Mouse (Mus musculus) neural tube, embryonic 11.5 days (tissue): ENCODE measurements around the gene Gm8362. TPM values are rescaled to one million over a fixed set of nuclear protein-coding genes. Genes with fewer than 3 reads are reported as not detected.
"Not testable (repeated sequence)": the region's sequence is repeated elsewhere in the genome, so short reads cannot be mapped to it uniquely, and the experiment has no call there.

Experiments
- ATAC-seq: fragments of 200-750 bp; cut with Nextera tagmentation; 2 replicates; pipeline ENCODE4 v1.8.0; 2017; ENCODE audit warnings: moderate number of reproducible peaks, mild to moderate bottlenecking, moderate TSS enrichment, moderate library complexity; ENCODE audit not compliant: insufficient read depth, low FRiP score, low TSS enrichment
- DNase-seq: peaks from one replicate; pipeline ENCODE4 v3.0.0-alpha.2; 2015; ENCODE audit warnings: low spot score
- H3K27ac ChIP-seq: fragments of 300-500 bp; sonication (generic); 2 replicates; pipeline ENCODE4 v1.5.1; 2014; ENCODE audit warnings: low read depth, mild to moderate bottlenecking, low read length
- H3K27me3 ChIP-seq: fragments of 300-500 bp; sonication (generic); 2 replicates; pipeline ENCODE4 v1.6.1; 2014; ENCODE audit warnings: mild to moderate bottlenecking, low read length, mixed read lengths; ENCODE audit not compliant: control insufficient read depth, insufficient read depth
- H3K36me3 ChIP-seq: fragments of 300-500 bp; sonication (generic); 2 replicates; pipeline ENCODE4 v1.6.1; 2014; ENCODE audit warnings: mild to moderate bottlenecking, low read length, moderate library complexity, mixed read lengths; ENCODE audit not compliant: control insufficient read depth, insufficient read depth
- H3K4me1 ChIP-seq: fragments of 300-500 bp; sonication (generic); 2 replicates; pipeline ENCODE4 v1.6.1; 2014; ENCODE audit warnings: low read length, mixed read lengths; ENCODE audit not compliant: control insufficient read depth, insufficient read depth
- H3K4me2 ChIP-seq: fragments of 300-500 bp; sonication (generic); 2 replicates; pipeline ENCODE4 v1.6.1; 2014; ENCODE audit warnings: low read depth, mild to moderate bottlenecking, moderate library complexity
- H3K4me3 ChIP-seq: fragments of 300-500 bp; sonication (generic); 2 replicates; pipeline ENCODE4 v1.5.1; 2014; ENCODE audit warnings: low read depth, low read length
- H3K9ac ChIP-seq: fragments of 300-500 bp; sonication (generic); 2 replicates; pipeline ENCODE4 v1.6.1; 2014; ENCODE audit warnings: mild to moderate bottlenecking, low read length
- H3K9me3 ChIP-seq: fragments of 300-500 bp; sonication (generic); 2 replicates; pipeline ENCODE4 v1.6.1; 2016; ENCODE audit warnings: low read length; ENCODE audit not compliant: control insufficient read depth
- WGBS: fragments of 180-500 bp; shearing (Covaris S2); extraction: QIAGEN DNeasy Blood & Tissue Kit; methylation state at CpG from one replicate; pipeline ENCODE4 v1.1.7; 2014; 5-methylcytosine and 5-hydroxymethylcytosine counted together
- polyA plus RNA-seq: library from polyadenylated mRNA; unstranded; fragments of >200 nt; fragmentation: Nextera tagmentation; extraction: Ambion mirVana; gene quantifications from 2 replicates; pipeline ENCODE4 v1.2.1, GENCODE M21; 2014

The Gm8362 gene
- not detected in 2 replicates for polyA plus RNA-seq

- not testable (repeated sequence) for H3K4me3 ChIP-seq, H3K9ac ChIP-seq, H3K9me3 ChIP-seq, DNase-seq, H3K4me1 ChIP-seq, ATAC-seq, H3K4me2 ChIP-seq, H3K27me3 ChIP-seq, H3K36me3 ChIP-seq, H3K27ac ChIP-seq
- no CpG with 5 or more reads among the region's 1 CpGs for WGBS
Measured at GRCm38 (mm10) chr14:6774311-6774710, at the start of gene Gm8362. Gene Gm8362, minus strand, starts transcription at chr14:6774411.

GRCm38 (mm10) chr14:6823297-6823696, 49.1 kb upstream of the Gm8362 start:
- H3K4me2 ChIP-seq, ATAC-seq, H3K4me3 ChIP-seq, H3K36me3 ChIP-seq, H3K4me1 ChIP-seq, DNase-seq, H3K9me3 ChIP-seq, H3K9ac ChIP-seq, H3K27ac ChIP-seq, H3K27me3 ChIP-seq: not testable (repeated sequence)
- 96% methylated on average over 3 of the region's 3 CpGs for WGBS

- H3K27ac ChIP-seq, H3K27me3 ChIP-seq, H3K4me1 ChIP-seq, H3K4me3 ChIP-seq, ATAC-seq, DNase-seq, H3K9me3 ChIP-seq, H3K4me2 ChIP-seq, H3K9ac ChIP-seq, H3K36me3 ChIP-seq: not testable (repeated sequence)
- WGBS = 5% methylated on average over 4 of the region's 13 CpGs
Measured at GRCm38 (mm10) chr14:6757231-6757536, 17.0 kb downstream of the Gm8362 start.

- H3K4me2 ChIP-seq = peak overlapping the region; percentile 31; the same call in 1 of the 2 replicates
- not testable (repeated sequence) for H3K27me3 ChIP-seq, ATAC-seq
Measured at GRCm38 (mm10) chr14:6756384-6757230, 17.6 kb downstream of the Gm8362 start.

GRCm38 (mm10) chr14:6742232-6742631, 32.0 kb downstream of the Gm8362 start, which contains the start of gene Gm3636:
Gene Gm3636, minus strand, starts transcription at chr14:6742332.
- H3K4me1 ChIP-seq, H3K4me2 ChIP-seq, H3K9me3 ChIP-seq, DNase-seq, H3K4me3 ChIP-seq, H3K36me3 ChIP-seq, ATAC-seq, H3K9ac ChIP-seq, H3K27ac ChIP-seq, H3K27me3 ChIP-seq: not testable (repeated sequence)
- no CpG with 5 or more reads among the region's 2 CpGs for WGBS

More at GRCm38 (mm10) chr14:6756384-6757230, 17.6 kb downstream of the Gm8362 start:
- 0% methylated on average over 6 of the region's 67 CpGs for WGBS
- H3K9me3 ChIP-seq, H3K27ac ChIP-seq, H3K36me3 ChIP-seq, H3K4me1 ChIP-seq: not testable (repeated sequence)
- peak; percentile 13 for DNase-seq
- peak overlapping the region; percentile 37 for H3K9ac ChIP-seq
- H3K4me3 ChIP-seq = peak overlapping the region; percentile 29

GRCm38 (mm10) chr14:6720151-6720550, 54.1 kb downstream of the Gm8362 start, which contains the start of gene Gm8050:
Gene Gm8050, minus strand, starts transcription at chr14:6720251.
- H3K9ac ChIP-seq, H3K9me3 ChIP-seq, DNase-seq, H3K4me2 ChIP-seq, H3K27ac ChIP-seq, H3K27me3 ChIP-seq, ATAC-seq, H3K4me3 ChIP-seq, H3K4me1 ChIP-seq, H3K36me3 ChIP-seq: not testable (repeated sequence)
- WGBS = no CpG with 5 or more reads among the region's 2 CpGs

Other genes with a start within 250 kb of the Gm8362 start
- not detected in 2 replicates for gene Gm8356, start 237.1 kb downstream of the Gm8362 start, polyA plus RNA-seq
- gene Gm3629, start 183.8 kb downstream of the Gm8362 start, polyA plus RNA-seq = 0.14 TPM in 1 of 2 replicates, not detected in the other
- not detected in 2 replicates for gene Gm3460, start 152.0 kb downstream of the Gm8362 start, polyA plus RNA-seq
- gene Gm10251, start 90.2 kb downstream of the Gm8362 start, polyA plus RNA-seq = not detected in 2 replicates
- not detected in 2 replicates for gene Gm8050, start 54.2 kb downstream of the Gm8362 start, polyA plus RNA-seq
- gene Gm3636, start 32.1 kb downstream of the Gm8362 start, polyA plus RNA-seq = 6.2 and 7.7 TPM in 2 replicates
- not detected in 2 replicates for gene Gm3642, start 65.9 kb upstream of the Gm8362 start, polyA plus RNA-seq
- 1.8 and 2.1 TPM in 2 replicates for gene Gm3667, start 115.6 kb upstream of the Gm8362 start, polyA plus RNA-seq
- not detected in 2 replicates for gene Gm6356, start 199.4 kb upstream of the Gm8362 start, polyA plus RNA-seq